Mouse (Mus musculus) ES-E14 (cell line): ENCODE measurements around the gene Foxp1. TPM values are rescaled to one million over a fixed set of nuclear protein-coding genes. Genes with fewer than 3 reads are reported as not detected.

Experiments
- DNase-seq: peaks from one replicate; pipeline ENCODE4 v3.0.0-alpha.2; 2013; ENCODE audit warnings: low read depth, low spot score
- H3K27ac ChIP-seq: 2 replicates; pipeline ENCODE4 v1.5.1; 2012; ENCODE audit warnings: low read depth, mild to moderate bottlenecking, low read length, moderate library complexity, mixed read lengths; ENCODE audit not compliant: poor library complexity, insufficient read depth, severe bottlenecking
- H3K36me3 ChIP-seq: 2 replicates; pipeline ENCODE4 v1.6.1; 2012; ENCODE audit warnings: mild to moderate bottlenecking, low read length, moderate library complexity, mixed read lengths; ENCODE audit not compliant: control insufficient read depth, poor library complexity, insufficient read depth, severe bottlenecking
- H3K4me1 ChIP-seq, 2 experiments: fragments of 150-350 bp in 1 of 2; sonication (generic) in 1 of 2; 2 replicates each; pipeline ENCODE4 v1.6.1; 2012; ENCODE audit warnings: low read length in 2 of 2, mild to moderate bottlenecking in 1 of 2, mixed read lengths in 1 of 2; ENCODE audit not compliant: control insufficient read depth in 2 of 2, insufficient read depth in 2 of 2, poor library complexity in 1 of 2
- H3K4me3 ChIP-seq, 2 experiments: fragments of 150-350 bp in 1 of 2; sonication (generic) in 1 of 2; 2 replicates each; pipeline ENCODE4 v1.5.1; 2012; ENCODE audit warnings: low read length in 2 of 2, low read depth in 1 of 2, mild to moderate bottlenecking in 1 of 2, mixed read lengths in 1 of 2; ENCODE audit not compliant: insufficient read depth in 1 of 2, poor library complexity in 1 of 2, severe bottlenecking in 1 of 2
- H3K9ac ChIP-seq: 2 replicates; pipeline ENCODE4 v1.6.1; 2012; ENCODE audit warnings: low read depth, mild to moderate bottlenecking, low read length, mixed read lengths; ENCODE audit not compliant: poor library complexity, insufficient read depth, severe bottlenecking
- H3K9me3 ChIP-seq: fragments of 150-350 bp; sonication (generic); 2 replicates; pipeline ENCODE4 v1.6.1; 2012; ENCODE audit warnings: low read depth, mild to moderate bottlenecking, low read length; ENCODE audit not compliant: control insufficient read depth, insufficient read depth
- CHD2 ChIP-seq: IDR thresholded peaks from 2 replicates; pipeline ENCODE4 v1.6.1; 2014; ENCODE audit warnings: mild to moderate bottlenecking, low read depth, low read length, inconsistent platforms
- HCFC1 ChIP-seq: IDR thresholded peaks from 2 replicates; pipeline ENCODE4 v1.6.1; 2012; ENCODE audit warnings: low read length, inconsistent platforms, borderline replicate concordance; ENCODE audit not compliant: insufficient read depth
- MAFK ChIP-seq: IDR thresholded peaks from 2 replicates; pipeline ENCODE4 v1.6.1; 2014; ENCODE audit warnings: mild to moderate bottlenecking, low read depth, low read length, inconsistent platforms; ENCODE audit not compliant: insufficient read depth
- ZC3H11A ChIP-seq: IDR thresholded peaks from 2 replicates; pipeline ENCODE4 v1.6.1; 2012; ENCODE audit warnings: low read depth, mild to moderate bottlenecking, inconsistent platforms, low read length, borderline replicate concordance
- ZNF384 ChIP-seq: IDR thresholded peaks from 2 replicates; pipeline ENCODE4 v1.6.1; 2012; ENCODE audit warnings: low read depth, low read length, inconsistent platforms
- in situ Hi-C, 2 experiments: fragments of 600-800 bp; cut with MboI; formaldehyde crosslinking; loops; one replicate each; pipeline ENCODE4 v1.15.1; 2025; ENCODE audit warnings: low sequenced_read_pairs in 2 of 2, inconsistent platforms in 1 of 2; ENCODE audit not compliant: unreplicated experiment in 2 of 2
- total RNA-seq: library from RNA; depleted of rRNA; stranded (reverse); fragments of 300-350 nt; gene quantifications from 2 replicates; pipeline ENCODE4 v1.2.3, GENCODE M21; 2012

The Foxp1 gene
- total RNA-seq, 1 experiment: 70.0 TPM

DNA sequence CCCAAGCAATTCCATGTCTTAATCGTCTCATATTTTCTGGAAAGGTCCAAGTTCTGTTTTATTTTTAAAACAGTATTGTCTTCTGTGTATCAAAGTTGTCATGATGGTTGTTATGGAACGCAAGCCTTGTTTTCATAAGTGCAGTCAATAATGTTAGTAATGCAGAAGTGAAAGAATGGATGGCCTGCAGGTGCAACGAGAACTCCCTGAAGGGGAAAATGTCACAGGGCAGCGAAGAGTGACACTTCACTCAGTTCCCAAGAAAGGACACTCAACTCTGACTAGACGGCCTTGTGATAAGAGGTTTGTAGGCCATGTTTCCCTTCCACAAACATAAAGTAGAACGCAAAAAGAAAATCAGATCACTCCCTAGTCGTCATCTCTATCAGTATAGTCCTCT, 469.4 kb downstream of the Foxp1 start:
- Histone ChIP-seq H3K36me3 (no peaks in the 10 kb centered on the region), H3K4me3 (no peak overlapping the region), H3K9ac (no peak overlapping the region), H3K27ac (no peak overlapping the region), H3K9me3 (no peaks in the 10 kb centered on the region), H3K4me1 (no peaks in the 10 kb centered on the region)
- no peak for DNase-seq
- in situ Hi-C loops: no loop called here
- TF ChIP-seq ZNF384 (no peak), CHD2 (no peak), MAFK (no peak), HCFC1 (no peak)

DNA sequence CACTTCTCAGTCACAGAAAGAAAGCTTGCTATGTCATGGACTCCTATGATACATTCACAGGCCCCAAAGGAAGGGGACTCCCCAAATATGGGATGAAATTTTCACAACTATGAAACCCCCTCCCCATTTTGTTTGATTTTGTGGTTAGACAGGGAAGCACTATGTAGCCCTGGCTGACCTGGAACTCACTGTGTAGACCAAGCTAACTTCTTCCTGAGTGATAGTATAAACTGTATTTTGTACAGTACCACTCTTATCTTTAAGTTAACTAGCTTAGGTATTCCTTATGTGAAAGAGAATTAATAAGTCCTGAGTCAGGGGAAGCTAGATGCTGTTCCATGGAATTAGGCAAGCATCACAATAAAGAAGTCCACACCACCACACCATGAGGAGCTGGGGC, 470.8 kb downstream of the Foxp1 start:
- DNase-seq: no peak
- H3K9ac ChIP-seq: no peak overlapping the region
- no peaks in the 10 kb centered on the region for H3K36me3 ChIP-seq
- no peaks in the 10 kb centered on the region for H3K4me1 ChIP-seq
- H3K27ac ChIP-seq: no peak overlapping the region
- in situ Hi-C loops: no loop called here
- H3K4me3 ChIP-seq: no peak overlapping the region
- TF ChIP-seq ZNF384 (no peak), CHD2 (no peak), HCFC1 (no peak)
- no peaks in the 10 kb centered on the region for H3K9me3 ChIP-seq

DNA sequence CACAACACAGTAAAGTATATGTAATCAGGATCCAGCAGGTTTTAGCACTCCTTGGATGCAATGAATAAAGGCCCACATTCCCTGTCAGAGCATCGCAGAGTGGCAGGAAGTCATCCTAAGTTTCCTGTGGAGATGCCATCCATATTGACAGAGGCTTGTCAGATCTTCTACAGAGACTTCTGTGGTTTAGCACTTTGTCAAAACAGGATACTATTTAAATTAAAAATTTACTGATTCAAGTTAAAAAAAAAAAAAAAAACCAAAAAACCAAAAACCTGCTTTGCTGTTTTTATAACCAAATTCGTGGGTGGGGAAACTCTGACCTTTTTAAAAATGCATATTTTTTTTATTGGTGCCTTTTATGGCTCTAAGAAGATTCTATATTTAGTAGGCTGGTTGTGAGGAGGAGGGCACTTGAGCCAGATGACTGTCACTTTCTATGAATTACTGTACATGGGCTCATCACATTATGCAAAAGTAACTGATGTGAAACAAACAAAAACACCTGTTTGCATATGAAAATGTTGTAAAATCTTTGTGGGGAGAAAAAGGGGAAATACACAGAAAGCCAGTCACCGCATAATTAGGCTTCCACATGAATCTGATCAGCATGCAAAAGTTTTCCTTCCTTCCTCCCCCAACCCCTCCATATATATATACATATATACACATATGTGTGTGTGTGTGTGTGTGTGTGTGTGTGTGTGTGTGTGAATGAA, 472.1 kb downstream of the Foxp1 start:
- in situ Hi-C loops: no loop called here
- Histone ChIP-seq H3K36me3 (no peaks in the 10 kb centered on the region), H3K9ac (no peak overlapping the region), H3K27ac (no peak overlapping the region), H3K4me3 (no peak overlapping the region), H3K4me1 (no peaks in the 10 kb centered on the region), H3K9me3 (no peaks in the 10 kb centered on the region)
- DNase-seq: no peak
- TF ChIP-seq CHD2: no peak
- no peak for TF ChIP-seq ZC3H11A
- no peak for TF ChIP-seq MAFK
- no peak for TF ChIP-seq ZNF384

DNA sequence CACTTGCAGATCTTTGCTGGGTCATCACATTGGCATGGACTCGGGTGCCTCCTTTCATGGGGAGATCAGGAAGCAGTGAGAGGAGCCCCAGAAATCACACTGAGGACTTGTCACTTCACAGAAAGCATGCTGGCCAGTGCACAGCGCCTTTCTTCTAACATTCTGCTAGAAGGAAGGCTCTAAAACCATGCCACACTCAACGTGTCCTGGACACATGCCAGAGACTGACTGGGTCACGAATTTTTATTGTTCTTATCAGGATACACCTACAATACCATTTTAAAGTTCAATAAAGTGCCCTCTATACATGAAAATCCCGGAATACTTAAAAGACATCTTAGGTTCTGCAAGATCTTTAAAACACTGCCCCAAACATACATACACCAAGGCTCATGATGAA, 475.2 kb downstream of the Foxp1 start:
- Histone ChIP-seq H3K9me3 (no peaks in the 10 kb centered on the region), H3K36me3 (no peaks in the 10 kb centered on the region), H3K27ac (no peak overlapping the region), H3K4me3 (no peak overlapping the region), H3K9ac (no peak overlapping the region), H3K4me1 (no peaks in the 10 kb centered on the region)
- TF ChIP-seq CHD2: no peak
- TF ChIP-seq HCFC1: no peak
- TF ChIP-seq MAFK: no peak
- TF ChIP-seq ZNF384: no peak
- TF ChIP-seq ZC3H11A: no peak
- in situ Hi-C loops: no loop called here
- no peak for DNase-seq
